Mouse (Mus musculus) hindbrain, embryonic 14.5 days (tissue): Measurements from ENCODE around the gene Pax2. TPM values are rescaled to one million over a fixed set of nuclear protein-coding genes. Genes with fewer than 3 reads are reported as not detected.

Experiments used
- ATAC-seq: fragments of 200-750 bp; cut with Nextera tagmentation; 2 replicates; pipeline ENCODE4 v1.8.0; 2017; ENCODE audit warnings: moderate number of reproducible peaks, mild to moderate bottlenecking, moderate TSS enrichment, moderate library complexity; ENCODE audit not compliant: low FRiP score
- DNase-seq: peaks from one replicate; pipeline ENCODE4 v3.0.0-alpha.2; 2015; ENCODE audit warnings: low spot score
- H3K27ac ChIP-seq: fragments of 300-500 bp; sonication (generic); 2 replicates; pipeline ENCODE4 v1.5.1; 2014; ENCODE audit warnings: mild to moderate bottlenecking, moderate library complexity
- H3K27me3 ChIP-seq: fragments of 300-500 bp; sonication (generic); 2 replicates; pipeline ENCODE4 v1.6.1; 2014; ENCODE audit warnings: mild to moderate bottlenecking, low read length, mixed read lengths; ENCODE audit not compliant: control insufficient read depth, insufficient read depth
- H3K36me3 ChIP-seq: fragments of 300-500 bp; sonication (generic); replicated peaks from 2 replicates; pipeline ENCODE4 v1.6.1; 2014; ENCODE audit not compliant: control insufficient read depth, insufficient read depth
- H3K4me1 ChIP-seq: fragments of 300-500 bp; sonication (generic); replicated peaks from 2 replicates; pipeline ENCODE4 v1.6.1; 2014; ENCODE audit warnings: antibody characterized with exemption, low read length, mixed read lengths; ENCODE audit not compliant: control insufficient read depth, insufficient read depth
- H3K4me2 ChIP-seq: fragments of 300-500 bp; sonication (generic); replicated peaks from 2 replicates; pipeline ENCODE4 v1.6.1; 2014; ENCODE audit warnings: mild to moderate bottlenecking, moderate library complexity
- H3K4me3 ChIP-seq: fragments of 300-500 bp; sonication (generic); replicated peaks from 2 replicates; pipeline ENCODE4 v1.5.1; 2014; ENCODE audit warnings: mild to moderate bottlenecking, low read length
- H3K9ac ChIP-seq: fragments of 300-500 bp; sonication (generic); 2 replicates; pipeline ENCODE4 v1.6.1; 2014
- H3K9me3 ChIP-seq: fragments of 300-500 bp; sonication (generic); 2 replicates; pipeline ENCODE4 v1.6.1; 2016; ENCODE audit warnings: low read length; ENCODE audit not compliant: control insufficient read depth
- WGBS: fragments of 180-500 bp; shearing (Covaris S2); extraction: QIAGEN DNeasy Blood & Tissue Kit; methylation state at CpG from one replicate; pipeline ENCODE4 v1.1.7; 2014; 5-methylcytosine and 5-hydroxymethylcytosine counted together
- polyA plus RNA-seq: library from polyadenylated mRNA; unstranded; fragments of >200 nt; fragmentation: Nextera tagmentation; extraction: Ambion mirVana; gene quantifications from 2 replicates; pipeline ENCODE4 v1.2.1, GENCODE M21; 2014

Pax2 gene
- polyA plus RNA-seq, 1 experiment from 2014 or later: 22.1 TPM

DNA sequence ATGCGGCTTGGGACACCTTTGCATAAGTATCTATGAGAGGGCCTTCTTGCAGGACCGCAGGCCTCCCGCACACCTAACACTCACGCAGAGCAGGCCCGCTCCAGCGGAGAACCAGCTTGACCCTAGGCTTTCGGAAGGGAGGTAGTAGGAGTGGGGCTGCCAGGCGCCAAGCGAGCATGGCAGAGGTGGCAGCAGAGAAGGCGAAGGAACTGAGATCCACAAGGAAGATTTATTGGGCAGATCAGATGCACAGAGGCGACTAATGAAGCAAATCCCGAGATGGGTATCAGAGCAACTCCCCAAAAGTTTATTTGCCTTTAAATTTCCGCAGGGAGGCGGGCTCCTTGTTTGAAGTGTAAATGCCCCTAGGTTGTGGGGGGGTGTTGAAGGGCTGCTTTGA lies 2.5 kb upstream of the Pax2 start:
- H3K9ac ChIP-seq: 0 out of 2 replicates have a peak overlapping the region, but pooled peaks have one; percentile 21
- peaks cover 13% of the 10 kb centered on the region; the same call in 1 of the 2 replicates for H3K4me1 ChIP-seq
- 3% methylated on average over 14 of the region's 14 CpGs for WGBS
- ATAC-seq (no peak), DNase-seq (no peak)
- H3K4me3 ChIP-seq: no peak overlapping the region
- no peaks in the 10 kb centered on the region for H3K36me3 ChIP-seq
- H3K9me3 ChIP-seq: no peaks in the 10 kb centered on the region
- peaks cover 92% of the 10 kb centered on the region for H3K27me3 ChIP-seq
- H3K4me2 ChIP-seq: peak overlapping the region; percentile 47
- H3K27ac ChIP-seq: peak overlapping the region; percentile 74

DNA sequence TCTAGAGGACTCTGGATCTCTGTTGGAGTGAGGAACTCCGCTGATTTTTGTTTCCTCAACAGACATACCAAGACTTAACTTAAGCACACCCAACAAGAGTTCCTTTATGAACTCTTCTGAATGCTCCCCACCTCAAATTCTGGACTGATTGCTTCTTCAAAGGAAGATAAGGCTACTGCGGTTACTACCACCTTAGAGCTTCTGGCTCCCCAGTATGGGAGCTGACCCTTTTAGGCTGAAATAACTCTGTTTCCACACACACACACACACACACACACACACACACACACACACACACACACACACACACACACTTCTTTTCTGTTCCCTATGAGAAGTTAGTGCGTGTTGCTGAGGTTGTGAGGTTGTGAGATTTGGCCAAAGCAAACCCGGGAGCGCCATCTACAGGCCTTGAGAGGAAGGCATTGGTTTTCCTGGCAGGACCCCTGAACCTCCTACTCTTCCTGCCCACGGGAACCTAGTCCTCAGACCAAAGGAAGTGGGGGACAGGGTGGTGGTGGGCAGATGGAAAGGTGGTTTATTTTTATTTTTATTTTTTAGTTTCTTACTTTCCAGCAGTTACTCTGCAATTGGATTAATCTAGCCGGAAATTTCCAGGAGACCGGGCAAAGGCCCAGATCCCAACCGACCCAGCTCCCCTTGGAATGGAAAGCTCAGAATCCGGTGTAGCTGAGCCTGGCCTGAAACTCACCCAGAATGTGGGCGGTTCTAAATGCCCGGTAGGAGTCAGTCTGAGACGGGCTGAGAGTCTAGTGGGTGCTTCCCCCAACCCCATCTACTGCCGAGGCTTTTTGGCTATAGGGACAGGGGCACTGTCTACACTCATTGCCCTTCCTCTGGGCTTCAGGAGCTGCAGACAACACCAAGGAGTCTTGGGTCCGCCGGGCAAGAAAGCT lies 1.1 kb upstream of the Pax2 start:
- Histone ChIP-seq H3K4me3 (peak overlapping the region; percentile 47; the same call in 1 of the 2 replicates), H3K36me3 (no peaks in the 10 kb centered on the region), H3K4me2 (peak overlapping the region; percentile 55), H3K27ac (peak overlapping the region; percentile 89), H3K9ac (peak overlapping the region; percentile 71), H3K9me3 (no peaks in the 10 kb centered on the region), H3K27me3 (peaks cover 82% of the 10 kb centered on the region), H3K4me1 (peaks cover 13% of the 10 kb centered on the region; the same call in 1 of the 2 replicates)
- 1% methylated on average over 16 of the region's 16 CpGs for WGBS
- ATAC-seq: no peak
- peak; percentile 81 for DNase-seq

DNA sequence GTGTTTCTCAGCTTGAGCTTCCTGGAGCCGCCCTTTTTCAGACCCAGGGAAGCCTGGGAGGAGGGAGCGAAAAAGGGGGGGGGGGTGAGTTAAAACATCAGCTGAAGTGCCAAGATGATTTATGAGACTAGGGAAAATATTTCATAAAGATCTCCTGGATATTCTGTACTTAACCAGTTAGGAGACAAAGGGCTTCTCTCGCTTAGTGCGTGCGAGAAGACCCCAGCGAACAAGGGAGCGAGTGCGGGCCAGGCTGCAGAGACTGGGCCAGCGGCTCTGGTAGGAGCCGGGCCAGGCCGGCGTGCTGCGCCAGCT lies 510 bp upstream of the Pax2 start:
- H3K36me3 ChIP-seq: no peaks in the 10 kb centered on the region
- H3K27me3 ChIP-seq: peaks cover 77% of the 10 kb centered on the region
- peak overlapping the region; percentile 89 for H3K27ac ChIP-seq
- H3K9ac ChIP-seq: peak overlapping the region; percentile 71
- peaks cover 13% of the 10 kb centered on the region; the same call in 1 of the 2 replicates for H3K4me1 ChIP-seq
- ATAC-seq: no peak
- DNase-seq: no peak
- peak overlapping the region; percentile 55 for H3K4me2 ChIP-seq
- peak overlapping the region; percentile 47 for H3K4me3 ChIP-seq
- under 1% methylated on average over 13 of the region's 13 CpGs for WGBS
- no peaks in the 10 kb centered on the region for H3K9me3 ChIP-seq

- peak overlapping the region; percentile 89 for H3K27ac ChIP-seq
- H3K4me1 ChIP-seq: peaks cover 13% of the 10 kb centered on the region; the same call in 1 of the 2 replicates
- DNase-seq: peak; percentile 67
- WGBS: under 1% methylated on average over 68 of the region's 71 CpGs
- no peaks in the 10 kb centered on the region for H3K9me3 ChIP-seq
- no peaks in the 10 kb centered on the region for H3K36me3 ChIP-seq
- H3K4me3 ChIP-seq: peak overlapping the region; percentile 47
- H3K9ac ChIP-seq: peak overlapping the region; percentile 71
- peak; percentile 83 for ATAC-seq
- H3K4me2 ChIP-seq: peak overlapping the region; percentile 55
- peaks cover 75% of the 10 kb centered on the region for H3K27me3 ChIP-seq
These were observed 781 bp downstream of the Pax2 start for GRCm38 (mm10) chr19:44756421-44757230.

DNA sequence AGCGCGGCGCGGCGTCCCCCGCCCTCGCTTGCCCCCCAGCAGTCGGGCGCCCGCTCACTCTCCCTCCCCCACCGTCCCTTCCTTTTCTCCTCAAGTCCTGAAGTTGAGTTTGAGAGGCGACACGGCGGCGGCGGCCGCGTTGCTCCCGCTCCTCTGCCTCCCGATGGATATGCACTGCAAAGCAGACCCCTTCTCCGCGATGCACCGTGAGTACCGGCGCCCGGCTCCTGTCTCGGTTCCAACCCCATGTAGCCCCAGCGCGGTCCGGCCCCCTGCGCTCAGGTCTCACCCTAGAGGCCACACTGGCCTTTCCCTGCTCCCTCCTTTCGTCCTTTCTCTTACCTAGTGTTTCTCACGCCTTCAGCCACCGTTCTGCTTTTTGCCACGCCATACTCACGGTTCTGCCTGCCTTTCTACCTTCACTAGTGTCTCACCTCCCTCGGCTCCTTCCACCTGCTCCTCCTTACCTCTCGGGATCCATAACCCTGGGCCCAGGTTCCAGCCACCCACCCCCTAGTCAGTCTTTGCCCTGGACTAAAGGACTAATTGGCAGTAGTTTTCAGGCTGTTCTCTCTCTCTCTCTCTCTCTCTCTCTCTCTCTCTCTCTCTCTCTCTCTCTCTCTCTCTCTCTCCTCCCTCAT lies 1.5 kb downstream of the Pax2 start:
- Histone ChIP-seq H3K27me3 (peaks cover 75% of the 10 kb centered on the region), H3K9me3 (no peaks in the 10 kb centered on the region), H3K27ac (peak overlapping the region; percentile 89), H3K4me3 (peak overlapping the region; percentile 47), H3K4me2 (peak overlapping the region; percentile 55), H3K9ac (peak overlapping the region; percentile 71), H3K4me1 (peaks cover 13% of the 10 kb centered on the region; the same call in 1 of the 2 replicates), H3K36me3 (no peaks in the 10 kb centered on the region)
- WGBS: under 1% methylated on average over 34 of the region's 38 CpGs
- no peak for ATAC-seq
- no peak for DNase-seq

DNA sequence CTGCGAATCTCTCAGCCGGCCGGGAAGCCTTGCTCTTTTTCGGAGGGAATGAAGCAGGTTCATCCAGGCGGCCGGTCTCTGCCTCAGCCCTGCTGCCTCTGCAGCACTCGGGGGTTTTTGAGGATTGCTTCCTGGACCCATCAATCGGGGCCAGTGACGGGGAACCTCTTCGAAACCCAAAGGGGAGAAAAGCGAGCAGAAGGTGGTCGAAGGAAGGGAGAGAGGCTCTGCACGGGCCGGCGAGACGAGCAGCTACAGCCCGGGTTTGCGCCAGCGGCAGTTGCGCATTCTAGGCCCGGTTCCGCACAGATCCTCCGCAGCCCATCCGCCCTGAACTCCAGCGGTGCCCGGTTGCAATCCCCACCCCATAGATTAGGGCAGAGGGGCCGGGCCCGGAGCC lies 3.0 kb downstream of the Pax2 start:
- Histone ChIP-seq H3K4me1 (peaks cover 13% of the 10 kb centered on the region; the same call in 1 of the 2 replicates), H3K27me3 (peaks cover 75% of the 10 kb centered on the region), H3K27ac (peak overlapping the region; percentile 89), H3K9ac (peak overlapping the region; percentile 71), H3K4me2 (peak overlapping the region; percentile 44), H3K9me3 (no peaks in the 10 kb centered on the region), H3K36me3 (no peaks in the 10 kb centered on the region), H3K4me3 (peak overlapping the region; percentile 47)
- no peak for DNase-seq
- no peak for ATAC-seq
- under 1% methylated on average over 28 of the region's 28 CpGs for WGBS

GRCm38 (mm10) chr19:44759531-44760118 lies 3.8 kb downstream of the Pax2 start:
- peak overlapping the region; percentile 71 for H3K9ac ChIP-seq

GRCm38 (mm10) chr19:44760259-44761131 lies 4.7 kb downstream of the Pax2 start:
- Histone ChIP-seq H3K27me3 (peaks cover 70% of the 10 kb centered on the region), H3K27ac (peak overlapping the region; percentile 89), H3K9ac (peak overlapping the region; percentile 71), H3K4me1 (peaks cover 8% of the 10 kb centered on the region; the same call in 1 of the 2 replicates), H3K36me3 (no peaks in the 10 kb centered on the region), H3K4me3 (peak overlapping the region; percentile 47), H3K9me3 (no peaks in the 10 kb centered on the region), H3K4me2 (peak overlapping the region; percentile 44)
- 2% methylated on average over 39 of the region's 39 CpGs for WGBS
- DNase-seq: no peak
- no peak for ATAC-seq

More at GRCm38 (mm10) chr19:44759531-44760118, 3.8 kb downstream of the Pax2 start:
- no peak for DNase-seq
- Histone ChIP-seq H3K9me3 (no peaks in the 10 kb centered on the region), H3K4me1 (peaks cover 13% of the 10 kb centered on the region; the same call in 1 of the 2 replicates), H3K27me3 (peaks cover 75% of the 10 kb centered on the region), H3K4me3 (peak overlapping the region; percentile 47), H3K36me3 (no peaks in the 10 kb centered on the region), H3K27ac (peak overlapping the region; percentile 89), H3K4me2 (peak overlapping the region; percentile 44)
- 1% methylated on average over 37 of the region's 37 CpGs for whole genome bisulfite sequencing
- ATAC-seq: no peak
